Mouse (Mus musculus) olfactory bulb, adult 2 months (tissue): ENCODE measurements around the gene Ogfod3.

ENCODE experiments used
- CTCF ChIP-seq: fragments of 200-500 bp; IDR thresholded peaks from 2 replicates; pipeline ENCODE4 v1.5.1; 2012; ENCODE audit warnings: low read depth, mild to moderate bottlenecking, low read length, moderate library complexity; ENCODE audit not compliant: insufficient read depth
- POLR2A ChIP-seq: fragments of 200-500 bp; IDR thresholded peaks from 2 replicates; pipeline ENCODE4 v1.6.1; 2012; ENCODE audit warnings: mild to moderate bottlenecking, low read depth, low read length, moderate library complexity; ENCODE audit not compliant: insufficient read depth

DNA sequence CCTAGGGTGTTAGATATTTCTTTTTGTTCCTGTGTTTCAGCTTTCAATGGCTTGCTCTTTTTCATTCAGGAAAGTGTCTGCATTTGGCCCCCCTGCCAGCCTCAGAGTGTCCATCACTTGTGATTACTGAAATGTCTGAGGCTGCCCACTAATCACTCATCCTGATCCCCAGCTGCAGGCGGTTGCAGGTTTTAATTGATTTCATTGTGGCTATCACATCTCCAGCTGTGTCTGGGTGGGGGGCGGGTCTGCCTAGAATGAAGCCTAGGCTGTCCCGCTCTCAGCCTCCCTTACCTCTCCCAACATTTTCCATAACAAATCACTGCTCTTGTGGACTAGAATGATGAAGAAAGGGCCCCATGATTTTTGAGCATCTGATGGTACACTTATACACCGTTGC, 50.3 kb downstream of the Ogfod3 start:
- TF ChIP-seq POLR2A (no peak), CTCF (no peak)
